Mouse (Mus musculus) WW6 (cell line): ENCODE measurements around the gene Mpzl2.
"Not testable (repeated sequence)": the region's sequence is repeated elsewhere in the genome, so short reads cannot be mapped to it uniquely, and the experiment has no call there.

ENCODE experiments used
- DNase-seq: peaks from one replicate; pipeline ENCODE4 v3.0.0-alpha.2; 2013; ENCODE audit warnings: low read depth, low spot score

Gene Mpzl2

DNA sequence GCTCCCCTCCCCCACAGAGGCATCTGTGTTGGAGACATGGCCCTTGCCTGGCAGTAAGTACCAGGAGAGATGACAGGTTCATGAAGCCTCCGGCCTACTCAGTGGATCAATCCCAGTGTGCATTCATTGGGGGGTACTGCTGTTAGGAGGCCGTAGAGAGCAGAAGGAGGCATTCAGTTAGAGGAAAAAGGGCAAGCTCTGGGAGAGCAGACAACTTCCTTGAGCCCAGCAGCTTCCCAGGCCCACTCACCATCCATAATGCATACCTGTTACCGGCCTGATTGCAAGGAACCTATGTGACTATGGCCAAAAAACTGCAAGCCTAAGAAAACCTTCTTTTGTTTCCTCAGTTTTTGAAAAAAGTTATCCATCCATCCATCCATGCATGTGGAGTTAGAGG, 5.1 kb upstream of the Mpzl2 start:
- DNase-seq = no peak

DNA sequence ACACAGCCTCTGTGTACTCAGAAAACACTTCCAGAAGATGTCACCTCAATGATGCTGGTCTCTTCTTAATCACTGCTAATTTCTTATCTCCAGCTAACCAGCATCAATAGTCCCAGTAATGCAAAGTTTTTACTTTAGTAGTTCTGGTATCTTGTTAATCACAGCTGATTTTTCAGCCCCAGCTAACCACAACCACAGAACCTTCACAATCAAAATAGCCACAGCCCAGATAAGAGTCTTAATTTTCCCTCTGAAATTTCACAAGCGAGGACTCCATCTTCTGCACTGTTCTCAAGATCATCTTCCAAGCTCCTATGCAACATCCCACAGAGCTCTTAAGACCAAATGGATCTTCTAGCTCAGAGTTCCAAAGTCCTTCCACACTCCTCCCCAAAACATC, 1.8 kb upstream of the Mpzl2 start:
- not testable (repeated sequence) for DNase-seq

DNA sequence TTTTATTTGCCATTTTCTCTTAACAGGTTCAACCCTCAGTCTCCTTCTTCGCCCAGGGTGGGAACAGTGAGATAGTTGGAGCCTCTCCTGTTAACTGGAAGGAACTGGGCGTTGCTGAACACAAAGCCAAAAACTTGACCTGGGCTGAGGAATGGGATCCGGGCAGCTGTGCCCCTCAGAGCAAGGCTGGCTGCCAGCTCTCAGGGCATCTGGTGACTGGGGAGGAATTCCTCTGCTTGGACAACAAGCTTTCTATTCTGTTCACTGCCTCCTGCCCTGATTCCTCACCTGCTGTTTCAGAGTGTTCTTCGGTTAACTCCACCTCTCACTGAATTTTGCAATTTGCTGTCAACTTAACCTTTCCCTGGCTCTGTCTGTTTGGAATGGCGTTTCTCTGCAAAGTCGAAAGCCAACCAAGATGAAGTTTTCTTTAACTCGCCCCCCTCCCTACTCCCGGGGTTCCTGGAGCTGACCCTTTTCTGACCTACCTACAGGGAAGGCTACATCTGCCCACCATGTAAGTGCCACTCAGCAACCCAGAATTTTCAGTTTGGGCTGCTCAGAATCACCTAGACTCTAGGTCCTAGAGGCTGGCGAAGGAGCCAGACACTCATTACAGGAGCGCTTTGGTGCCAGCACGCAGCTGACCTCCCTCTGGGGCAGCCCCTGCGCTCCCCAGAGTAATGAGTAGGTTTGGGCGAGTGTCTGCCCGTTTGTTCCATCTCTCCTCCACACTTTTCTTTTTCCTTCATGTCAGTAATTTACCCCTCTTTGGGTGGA, 657 bp downstream of the Mpzl2 start:
- no peak for DNase-seq

DNA sequence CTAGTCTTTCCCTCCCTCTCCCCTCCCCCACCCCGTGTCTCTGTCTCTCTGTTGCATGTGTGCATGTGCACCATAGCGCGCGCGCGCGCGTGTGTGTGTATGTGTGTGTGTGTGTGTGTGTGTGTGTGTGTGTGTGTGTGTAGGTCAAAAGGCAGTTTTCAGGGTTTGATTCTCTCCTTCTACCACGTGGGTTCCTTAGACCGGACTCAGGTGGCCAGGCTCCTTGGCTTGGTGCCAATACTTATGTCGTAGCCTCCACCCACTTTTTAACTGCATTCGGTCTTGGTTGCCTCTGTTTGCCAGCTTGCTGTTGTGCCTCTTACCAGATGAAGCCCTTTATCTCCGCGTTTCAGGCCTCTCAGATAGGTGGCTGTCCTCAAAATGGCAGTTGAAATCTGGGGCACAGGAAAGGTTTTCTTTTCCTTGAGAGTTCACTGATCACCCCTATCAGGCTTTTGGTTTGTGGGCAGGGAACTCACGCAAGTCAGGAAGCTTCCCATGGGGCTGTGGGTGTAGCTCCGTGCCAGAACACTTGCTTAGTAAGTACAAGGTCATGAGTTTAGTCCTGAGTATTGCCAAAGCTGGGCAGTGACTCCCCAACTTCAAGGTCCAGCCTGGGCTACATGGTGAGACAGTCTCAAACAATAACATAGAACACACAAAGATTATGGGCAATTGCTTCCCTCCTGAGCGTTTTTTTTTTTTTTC, 1.7 kb downstream of the Mpzl2 start:
- DNase-seq = no peak

DNA sequence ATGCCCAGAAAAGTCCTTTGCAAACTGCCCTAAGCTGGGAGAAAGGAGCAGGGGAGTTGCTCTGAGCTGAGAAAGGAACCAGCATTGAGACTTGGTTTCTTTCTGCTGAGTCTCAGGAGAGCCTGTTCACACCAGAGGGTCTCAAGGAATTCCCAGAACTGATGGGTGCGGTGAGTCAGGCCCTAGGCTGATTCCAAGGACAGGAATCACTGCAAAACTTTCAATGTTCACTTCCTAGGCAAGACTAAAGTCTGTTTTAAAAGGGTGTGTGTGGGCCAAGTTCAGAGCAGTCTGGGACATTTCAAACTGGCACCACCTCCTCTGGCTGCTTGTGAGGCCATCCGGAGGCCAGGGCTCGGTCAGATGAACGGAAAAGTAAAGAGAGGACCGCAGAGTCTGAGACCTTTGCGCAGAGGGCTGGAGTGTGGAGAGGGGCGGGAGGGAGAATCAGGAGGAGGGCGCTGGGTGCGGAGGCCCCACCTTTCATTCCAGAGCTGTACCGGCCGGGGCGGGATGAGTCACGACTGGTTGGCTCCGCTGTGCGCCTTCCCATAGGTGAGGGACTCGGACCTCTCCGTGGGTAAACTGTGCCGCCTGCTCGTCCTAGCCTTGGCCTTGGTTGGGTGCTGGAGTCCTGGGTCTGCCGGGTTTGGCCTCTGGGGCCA, 2.6 kb downstream of the Mpzl2 start:
- peak; percentile 65 for DNase-seq

DNA sequence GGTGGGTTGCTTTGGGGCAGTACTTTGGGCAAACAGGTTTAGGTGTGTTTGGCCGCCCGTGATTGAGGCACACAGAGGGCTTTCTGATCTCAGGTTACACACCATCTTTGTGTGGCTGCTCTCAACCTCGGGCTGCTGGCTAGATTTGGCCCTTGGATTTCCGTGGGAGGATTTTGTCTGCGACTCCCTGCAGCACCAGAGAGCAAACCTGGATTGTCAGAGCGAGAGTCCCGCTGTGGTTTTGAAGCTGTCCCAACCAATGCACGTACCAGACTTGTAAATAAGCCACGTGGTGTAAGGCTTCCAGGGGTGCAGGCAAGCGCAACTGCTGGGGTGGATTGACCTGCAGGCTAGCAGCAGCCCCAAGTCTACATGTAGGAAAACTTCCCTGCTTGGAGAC, 3.3 kb downstream of the Mpzl2 start:
- DNase-seq = no peak

DNA sequence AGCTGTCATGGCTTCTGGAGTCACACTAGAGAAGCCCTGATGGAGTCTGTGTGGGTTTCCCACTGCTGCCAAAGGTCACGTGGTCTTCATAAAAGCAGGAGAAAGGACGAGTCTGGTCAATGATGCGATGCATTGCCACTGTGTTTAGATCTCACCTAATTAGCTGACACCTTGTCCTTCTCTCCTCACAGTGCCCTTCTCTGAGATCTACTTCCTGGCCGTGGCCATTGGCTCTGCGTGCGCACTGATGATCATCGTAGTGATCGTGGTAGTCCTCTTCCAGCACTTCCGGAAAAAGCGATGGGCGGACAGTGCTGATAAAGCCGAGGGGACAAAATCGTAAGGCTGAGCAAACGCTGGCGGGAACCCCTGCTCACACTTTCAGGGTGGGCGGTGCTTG, 7.4 kb downstream of the Mpzl2 start:
- DNase-seq = no peak

DNA sequence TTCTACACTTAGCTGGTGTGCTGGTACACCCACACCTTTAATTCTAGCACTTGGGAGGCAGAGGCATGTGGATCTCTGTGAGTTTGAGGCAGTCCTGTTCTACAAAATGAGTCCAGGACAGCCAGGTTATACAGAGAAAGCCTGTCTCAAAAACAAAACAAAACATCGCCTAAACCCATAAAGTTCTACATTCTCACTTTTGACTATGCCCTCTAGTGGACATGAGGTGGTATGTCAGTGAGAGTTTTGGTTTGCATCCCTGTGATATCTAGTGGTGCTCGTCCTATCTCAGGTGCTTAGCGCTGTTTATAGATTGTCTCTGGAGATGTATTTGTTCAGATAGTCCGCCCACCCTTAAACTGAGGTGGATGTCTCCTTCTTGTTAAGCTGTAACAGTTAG, 8.9 kb downstream of the Mpzl2 start:
- DNase-seq = no peak

DNA sequence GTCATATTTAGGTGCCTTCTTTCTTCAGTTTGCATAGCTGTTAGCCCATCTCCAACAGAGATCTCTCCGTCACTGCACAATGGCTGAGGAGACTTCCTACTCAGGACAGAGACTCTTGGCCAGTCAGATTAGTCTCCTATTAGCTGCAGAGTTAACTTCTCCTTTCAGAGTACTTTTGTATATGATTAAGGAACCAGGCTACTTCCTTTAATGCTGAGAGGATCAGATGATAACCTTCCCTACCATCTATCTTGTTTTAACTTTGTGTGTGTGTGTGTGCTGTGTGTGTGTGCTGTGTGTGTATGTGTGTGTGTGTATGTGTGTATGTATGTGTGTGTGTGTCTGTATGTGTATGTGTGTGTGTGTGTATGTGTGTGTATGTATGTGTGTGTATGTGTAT, 10.1 kb downstream of the Mpzl2 start:
- no peak for DNase-seq

DNA sequence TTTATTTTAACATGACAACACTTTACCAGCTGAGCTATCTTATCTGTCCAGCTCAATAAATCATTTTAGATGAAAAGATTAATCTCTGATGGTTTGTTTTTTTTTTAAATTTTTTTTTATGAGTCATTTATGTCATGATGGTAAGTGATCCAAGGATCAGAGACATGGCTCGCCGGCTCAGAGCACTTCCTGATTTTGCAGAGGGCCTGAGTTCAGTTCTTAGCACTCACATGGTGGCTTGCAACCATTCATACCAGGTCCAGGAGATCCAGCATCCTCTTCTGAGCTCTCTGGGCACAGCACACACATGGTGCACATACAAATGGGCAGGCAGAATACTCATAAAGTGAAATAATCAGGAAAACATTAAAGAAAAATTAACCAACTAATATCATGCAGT, 10.7 kb downstream of the Mpzl2 start:
- DNase-seq = no peak

DNA sequence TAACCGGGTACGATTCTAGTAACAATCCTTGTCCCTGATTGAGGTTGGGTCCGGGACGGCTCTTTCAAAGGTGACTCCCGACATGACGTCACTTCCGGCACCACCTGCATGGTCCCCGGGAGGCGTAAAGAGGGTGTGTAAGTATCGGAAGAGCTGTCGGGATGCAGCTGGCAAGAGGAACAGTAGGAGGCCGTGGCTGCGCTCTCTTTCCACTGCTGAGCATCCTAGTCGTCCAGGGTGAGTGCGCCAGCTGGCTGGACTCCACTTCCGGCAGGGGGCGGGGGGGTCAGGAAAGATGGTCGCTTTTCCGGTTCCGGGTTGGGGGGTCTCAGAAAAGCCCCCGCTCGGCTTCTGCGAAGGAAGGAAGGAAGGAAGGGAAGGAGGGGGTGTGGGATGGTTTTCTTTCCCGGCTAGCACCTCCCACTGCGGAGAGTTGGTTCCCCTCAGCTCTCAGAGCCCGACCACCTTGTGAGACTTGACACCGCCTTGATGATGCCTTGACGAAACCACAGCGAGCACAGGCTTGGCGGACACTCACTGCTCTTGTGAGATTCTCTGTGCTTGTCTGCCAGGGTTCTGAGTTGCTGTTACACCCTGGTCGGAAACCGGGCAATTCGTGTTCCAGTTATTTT, 15.6 kb downstream of the Mpzl2 start, which contains the start of gene Mpzl3:
Mpzl3 (plus strand) TSS at position 105 of the 632 bp plus-strand sequence.
- peak; percentile 84 for DNase-seq

DNA sequence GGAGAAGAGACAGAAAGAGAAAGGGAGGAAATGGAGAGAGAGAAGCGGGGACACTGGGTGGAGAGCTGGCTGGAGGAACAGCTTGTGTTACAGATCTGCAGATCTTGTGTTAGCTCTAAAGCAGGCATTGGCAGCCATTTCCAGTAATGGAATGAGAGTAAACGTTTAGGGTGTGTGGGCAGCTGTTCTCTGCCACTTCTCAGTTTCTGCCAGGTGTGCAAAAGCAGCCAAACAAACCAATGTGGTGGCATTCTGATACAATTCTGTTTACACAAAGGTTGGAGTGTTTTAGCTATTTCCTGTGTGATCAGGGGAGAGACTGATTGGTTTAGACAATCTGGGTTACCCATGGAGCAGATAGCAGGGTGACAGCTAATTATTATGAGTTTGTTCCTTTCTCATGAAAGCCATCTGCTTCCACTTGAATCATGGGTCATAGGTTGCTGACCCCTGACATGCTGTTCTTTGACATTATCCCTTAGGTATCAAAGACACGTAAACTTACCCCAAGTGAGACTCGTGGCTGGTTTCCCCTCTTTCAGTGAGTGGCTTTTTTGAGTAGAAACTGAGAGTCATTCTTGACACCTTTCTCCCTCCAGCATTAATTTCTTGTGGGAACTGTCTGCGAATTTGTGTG, 18.8 kb downstream of the Mpzl2 start:
- DNase-seq = no peak

DNA sequence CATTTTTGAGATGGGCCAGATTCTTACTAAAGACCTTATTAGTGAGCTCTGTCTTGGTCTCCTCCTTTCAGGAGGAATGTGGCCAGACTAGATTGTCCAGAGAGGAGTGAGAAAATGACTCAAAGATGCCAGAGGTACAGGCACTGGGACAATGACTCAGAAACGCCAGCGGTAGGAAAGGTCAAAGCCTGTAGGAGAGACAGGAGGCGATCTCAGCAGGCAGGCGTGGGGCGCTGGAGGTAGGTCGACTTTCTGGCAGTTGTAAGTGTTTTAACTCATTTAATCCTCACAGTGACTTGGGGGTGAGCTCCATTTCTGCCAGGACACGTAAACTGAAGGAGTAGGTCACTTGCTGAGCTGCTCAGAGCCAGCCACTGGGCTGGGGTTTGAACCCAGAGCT, 20.6 kb downstream of the Mpzl2 start:
- no peak for DNase-seq

DNA sequence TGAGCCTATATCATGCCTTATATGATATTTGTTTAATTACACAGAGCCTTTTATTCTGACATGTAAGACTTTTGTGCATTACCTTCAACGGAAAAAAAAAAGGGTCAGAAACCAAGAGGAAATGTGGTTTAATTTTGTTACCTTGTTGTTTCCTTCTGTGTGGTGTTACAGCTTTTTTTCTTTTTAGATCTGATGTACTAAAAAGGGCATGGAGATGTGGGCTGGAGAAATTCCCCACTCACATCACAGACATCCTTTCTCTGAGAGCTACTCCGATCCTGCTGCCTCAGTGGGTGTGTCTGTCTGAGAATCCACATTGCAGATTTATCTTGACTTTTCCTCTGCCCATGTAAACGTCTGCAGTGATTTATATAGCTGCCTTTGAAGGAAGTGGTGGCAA, 23.1 kb downstream of the Mpzl2 start:
- DNase-seq = no peak

DNA sequence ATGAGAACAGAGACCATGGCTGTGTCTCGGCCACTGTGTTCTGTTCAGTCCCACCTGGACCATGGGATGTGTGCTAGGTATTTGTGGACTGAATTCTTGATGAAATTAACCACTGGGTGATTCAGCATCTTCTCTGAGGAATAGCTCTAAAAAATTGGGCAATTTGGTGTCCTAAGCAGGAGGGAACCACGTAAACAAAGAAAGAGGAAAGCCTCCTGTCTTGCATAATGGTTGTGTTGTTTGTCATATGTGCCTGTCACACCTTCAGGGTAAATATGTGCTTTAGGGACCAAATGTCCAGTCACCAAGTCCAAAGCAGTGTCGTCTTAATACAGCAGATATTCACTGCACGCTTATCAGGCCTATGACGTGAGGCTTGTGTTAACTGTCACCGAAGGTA, 24.8 kb downstream of the Mpzl2 start:
- DNase-seq = no peak

DNA sequence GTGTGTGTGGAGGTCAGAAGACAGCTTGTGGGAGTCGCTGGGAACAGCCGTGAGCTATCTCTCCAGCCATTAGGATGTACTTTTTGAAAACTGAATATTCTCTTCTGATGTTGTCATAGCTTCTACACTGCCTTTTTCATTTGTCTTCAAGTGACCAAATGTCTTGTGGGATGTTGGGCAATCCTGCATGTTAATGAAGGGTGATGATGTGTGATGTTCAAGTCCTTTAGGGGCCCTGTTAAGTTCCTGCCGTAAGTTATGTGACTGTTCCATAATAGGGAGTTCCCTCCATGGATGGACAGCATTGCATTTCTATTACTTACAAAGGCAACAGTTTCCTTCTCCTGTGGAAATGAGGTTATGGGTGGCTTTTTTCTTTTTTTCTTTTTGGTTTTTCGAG, 27.1 kb downstream of the Mpzl2 start:
- DNase-seq = no peak

DNA sequence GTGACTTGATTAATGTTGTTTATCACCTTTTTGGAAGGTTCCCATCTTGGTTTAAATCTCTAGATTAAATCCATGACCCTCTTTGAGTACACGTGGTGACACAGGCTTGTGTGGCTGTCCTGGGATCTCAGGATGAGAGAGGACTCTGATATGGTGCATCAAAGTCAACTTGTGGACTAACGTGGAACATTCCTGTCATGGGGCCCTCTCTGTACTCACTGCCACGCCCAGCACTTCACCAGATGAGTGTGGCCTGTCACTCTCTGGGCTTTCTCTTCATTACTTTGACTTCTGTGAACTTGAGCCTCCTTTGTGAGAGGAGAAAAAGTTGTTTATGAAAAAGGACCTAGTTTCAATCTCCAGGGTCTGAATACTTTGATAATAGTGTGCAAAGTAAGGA, 32.2 kb downstream of the Mpzl2 start:
- no peak for DNase-seq

DNA sequence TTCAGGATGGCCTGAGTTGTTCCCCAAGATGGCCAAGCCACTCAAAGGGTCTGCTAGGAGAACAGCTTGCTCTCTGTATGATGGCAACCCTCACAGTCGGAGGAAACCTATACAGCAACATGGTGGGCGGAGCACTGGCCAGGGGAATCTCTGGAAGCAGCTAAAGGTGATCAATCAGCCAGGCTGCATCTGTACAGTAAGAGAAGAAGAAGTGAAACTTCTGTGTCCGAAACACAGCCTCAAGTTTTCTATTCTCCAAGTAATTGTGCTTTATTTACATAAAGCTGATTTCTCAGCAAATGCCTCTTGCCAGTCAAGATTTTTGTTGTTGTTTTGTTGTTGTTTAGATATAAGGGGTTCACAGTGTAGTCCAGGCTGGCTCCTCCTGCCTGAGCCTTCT, 38.3 kb downstream of the Mpzl2 start:
- no peak for DNase-seq

DNA sequence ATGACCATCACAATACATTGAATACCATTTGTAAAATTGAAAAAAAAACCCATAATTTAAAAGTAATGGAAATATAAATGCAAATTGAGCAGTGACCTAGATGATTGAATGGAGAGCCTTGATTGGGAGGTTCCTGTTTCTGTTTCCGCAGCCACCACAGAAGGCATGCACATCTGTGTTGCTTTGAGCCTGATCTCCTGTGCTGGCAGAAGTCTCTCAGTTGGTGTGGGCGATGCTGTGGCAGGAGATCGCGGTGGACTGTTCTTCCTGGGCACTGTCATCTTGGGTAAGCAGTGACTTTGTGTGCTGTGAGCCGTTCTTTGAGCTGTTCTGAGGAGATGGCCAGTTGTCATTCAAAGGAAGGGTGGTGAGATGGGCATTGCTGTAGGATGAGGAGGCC, 39.4 kb downstream of the Mpzl2 start, which contains the start of gene Jaml:
Jaml (plus strand) TSS at position 173 of the 400 bp plus-strand sequence.
- DNase-seq = no peak

DNA sequence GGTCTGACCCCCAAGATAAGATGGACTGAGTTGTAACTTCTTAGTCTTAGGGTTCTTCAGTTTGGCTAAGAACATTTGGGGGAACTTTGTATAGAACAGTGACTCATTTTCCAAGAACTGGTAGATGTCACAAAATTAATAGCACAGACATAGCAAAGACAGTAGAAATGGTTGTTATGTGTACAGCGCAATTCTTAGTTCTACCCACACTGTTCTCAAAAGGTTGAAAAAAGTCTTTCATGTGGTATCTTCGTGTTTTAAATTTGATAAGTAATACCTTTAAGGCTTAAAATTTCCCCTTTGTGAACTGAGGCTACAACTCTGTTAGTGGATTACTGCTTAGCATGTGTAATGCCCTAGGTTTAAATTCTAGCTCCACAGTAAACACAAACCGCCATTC, 43.5 kb downstream of the Mpzl2 start:
- no peak for DNase-seq

DNA sequence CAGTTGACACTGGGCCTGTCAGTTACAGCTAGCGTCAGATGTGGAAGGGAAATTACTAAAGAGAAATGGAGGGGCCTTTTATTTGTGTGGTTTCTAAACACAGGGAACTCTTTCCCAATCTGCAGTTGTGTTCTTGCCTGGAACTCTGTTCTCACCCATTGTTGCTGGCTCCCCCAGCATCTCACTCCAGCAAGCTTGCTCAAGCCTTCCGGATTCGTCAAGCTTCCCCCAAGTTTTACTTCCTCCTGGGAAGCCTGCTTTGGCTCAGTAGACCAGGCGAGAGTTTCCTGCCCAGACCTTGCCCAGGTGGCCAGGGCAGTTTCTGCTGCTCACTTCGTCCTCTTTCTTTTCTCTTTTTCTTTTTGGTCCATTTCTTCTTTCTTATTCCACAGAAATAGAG, 45.0 kb downstream of the Mpzl2 start:
- no peak for DNase-seq
